Mouse (Mus musculus) stomach, postnatal 0 days (tissue): ENCODE results near the gene Ston1.

ENCODE experiments used
- CTCF ChIP-seq: IDR thresholded peaks from 2 replicates; pipeline ENCODE4 v1.5.1; 2016; ENCODE audit warnings: antibody characterized with exemption, low read depth, mild to moderate bottlenecking, moderate library complexity
- EP300 ChIP-seq: optimal IDR thresholded peaks from 2 replicates; pipeline ENCODE3; 2016; ENCODE audit warnings: antibody characterized with exemption

- TF ChIP-seq CTCF, result no peak
- no peak for TF ChIP-seq EP300
These were observed 27.9 kb downstream of the Ston1 start for GRCm38 (mm10) chr17:88625350-88625749.
